Mouse (Mus musculus) heart, embryonic 16.5 days (tissue): ENCODE measurements at regions not wholly inside any gene's neighbourhood (a gene's known extent, or its start where the extent isn't known, plus 50 kb on each side); places are given as distances from the start of the nearest gene placed in this dataset.

Experiments used
- ATAC-seq: fragments of 200-750 bp; cut with Nextera tagmentation; replicated peaks from 2 replicates; pipeline ENCODE4 v1.8.0; 2017; ENCODE audit warnings: moderate number of reproducible peaks; ENCODE audit not compliant: insufficient read depth, low FRiP score; ENCODE audit errors: extremely low read depth
- H3K27ac ChIP-seq: fragments of 300-500 bp; sonication (generic); 2 replicates; pipeline ENCODE4 v1.5.1; 2014; ENCODE audit warnings: mild to moderate bottlenecking, low read length, control low read depth, moderate library complexity
- H3K27me3 ChIP-seq: fragments of 300-500 bp; sonication (generic); 2 replicates; pipeline ENCODE4 v1.6.1; 2014; ENCODE audit warnings: low read length, mixed read lengths; ENCODE audit not compliant: control insufficient read depth, insufficient read depth
- H3K36me3 ChIP-seq: fragments of 300-500 bp; sonication (generic); 2 replicates; pipeline ENCODE4 v1.6.1; 2014; ENCODE audit not compliant: control insufficient read depth, insufficient read depth
- H3K4me1 ChIP-seq: fragments of 300-500 bp; sonication (generic); 2 replicates; pipeline ENCODE4 v1.6.1; 2014; ENCODE audit warnings: low read length, mixed read lengths; ENCODE audit not compliant: control insufficient read depth, insufficient read depth
- H3K4me2 ChIP-seq: fragments of 300-500 bp; sonication (generic); 2 replicates; pipeline ENCODE4 v1.6.1; 2014; ENCODE audit warnings: low read depth, mild to moderate bottlenecking, control low read depth, low read length
- H3K4me3 ChIP-seq: fragments of 300-500 bp; sonication (generic); 2 replicates; pipeline ENCODE4 v1.5.1; 2014; ENCODE audit warnings: mild to moderate bottlenecking, control low read depth, low read length
- H3K9ac ChIP-seq: fragments of 300-500 bp; sonication (generic); 2 replicates; pipeline ENCODE4 v1.6.1; 2014; ENCODE audit warnings: low read length, control low read depth
- H3K9me3 ChIP-seq: fragments of 300-500 bp; sonication (generic); replicated peaks from 2 replicates; pipeline ENCODE4 v1.6.1; 2016; ENCODE audit warnings: low read length; ENCODE audit not compliant: control insufficient read depth
- WGBS: fragments of 180-500 bp; shearing (Covaris S2); extraction: QIAGEN DNeasy Blood & Tissue Kit; methylation state at CpG from one replicate; pipeline ENCODE4 v1.1.7; 2014; 5-methylcytosine and 5-hydroxymethylcytosine counted together

DNA sequence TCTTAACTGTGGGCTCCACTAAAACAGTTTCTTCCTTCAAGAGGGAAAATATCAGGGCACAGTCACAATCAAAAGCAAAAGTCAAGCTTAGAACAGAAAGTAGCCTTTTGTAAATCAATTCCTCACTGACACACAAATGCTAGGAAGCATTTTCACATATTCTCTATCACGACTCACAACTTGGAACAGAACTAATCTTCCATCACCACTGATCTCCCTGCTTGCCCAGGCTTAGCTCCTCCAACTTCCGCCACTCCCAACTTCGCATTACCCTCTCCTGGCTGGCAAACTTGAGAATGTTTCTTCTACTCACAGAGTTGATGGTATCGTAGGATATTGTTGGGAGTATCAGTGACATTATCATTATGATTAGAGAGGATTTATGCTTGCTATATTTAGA lies 284.7 kb downstream of the Cdh11 start:
- Histone ChIP-seq H3K27me3 (no peaks in the 10 kb centered on the region), H3K9me3 (no peaks in the 10 kb centered on the region), H3K27ac (no peak overlapping the region), H3K4me1 (no peaks in the 10 kb centered on the region), H3K4me2 (no peak overlapping the region), H3K36me3 (no peaks in the 10 kb centered on the region), H3K9ac (no peak overlapping the region), H3K4me3 (no peak overlapping the region)
- 69% methylated on average over 4 of the region's 4 CpGs for WGBS
- ATAC-seq = no peak

GRCm38 (mm10) chr8:102500202-102500601 lies 285.2 kb downstream of the Cdh11 start:
- H3K4me3 ChIP-seq = no peak overlapping the region
- H3K36me3 ChIP-seq = no peaks in the 10 kb centered on the region
- H3K4me2 ChIP-seq = no peak overlapping the region
- no peak overlapping the region for H3K9ac ChIP-seq
- no peaks in the 10 kb centered on the region for H3K4me1 ChIP-seq
- H3K27ac ChIP-seq = no peak overlapping the region
- no peak for ATAC-seq
- H3K27me3 ChIP-seq = no peaks in the 10 kb centered on the region
- H3K9me3 ChIP-seq = no peaks in the 10 kb centered on the region
- 71% methylated on average over 3 of the region's 3 CpGs for WGBS

DNA sequence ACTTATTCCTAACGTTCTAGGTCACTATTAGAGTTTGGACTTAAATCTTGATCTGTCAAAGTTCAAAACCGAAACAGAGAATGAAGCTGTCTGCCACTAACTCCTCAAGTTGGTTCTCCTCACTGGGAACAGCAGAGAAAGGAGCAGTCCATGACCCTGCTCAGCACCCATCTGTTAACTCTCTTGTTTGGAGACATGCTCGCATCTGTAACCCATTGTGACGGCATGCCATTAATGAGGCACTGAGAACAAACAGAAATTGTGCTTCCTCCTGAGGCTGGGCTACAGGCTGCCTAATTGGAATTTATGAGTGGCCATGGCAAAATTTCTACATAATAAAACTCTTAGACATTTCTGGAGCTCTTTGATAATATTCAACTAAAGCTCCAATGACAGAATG lies 286.4 kb downstream of the Cdh11 start:
- Histone ChIP-seq H3K36me3 (no peaks in the 10 kb centered on the region), H3K9me3 (no peaks in the 10 kb centered on the region), H3K9ac (no peak overlapping the region), H3K27ac (no peak overlapping the region), H3K27me3 (no peaks in the 10 kb centered on the region), H3K4me1 (no peaks in the 10 kb centered on the region), H3K4me2 (no peak overlapping the region), H3K4me3 (no peak overlapping the region)
- 65% methylated on average over 4 of the region's 4 CpGs for WGBS
- no peak for ATAC-seq

DNA sequence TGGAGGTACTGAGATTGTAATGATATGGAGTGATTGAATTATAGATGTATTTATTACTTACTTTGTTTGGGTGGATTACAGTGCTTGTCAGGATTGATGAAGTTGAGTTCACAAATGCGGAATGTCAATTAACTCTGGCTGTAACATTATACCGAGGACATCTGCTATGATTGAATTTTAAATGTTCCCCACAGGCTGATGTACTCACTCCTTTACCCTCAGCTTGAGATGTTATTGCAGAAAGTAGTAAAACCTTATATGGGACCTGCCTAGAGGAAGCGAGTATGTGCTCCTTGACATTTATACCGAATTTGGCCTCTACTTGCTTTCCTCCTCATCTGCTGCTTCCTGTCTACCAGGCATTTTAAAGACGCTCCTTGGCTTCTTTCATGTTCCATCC lies 288.3 kb downstream of the Cdh11 start:
- WGBS = 83% methylated on average over 5 of the region's 5 CpGs
- Histone ChIP-seq H3K27ac (no peak overlapping the region), H3K4me3 (no peak overlapping the region), H3K9ac (no peak overlapping the region), H3K36me3 (no peaks in the 10 kb centered on the region), H3K4me1 (no peaks in the 10 kb centered on the region), H3K27me3 (no peaks in the 10 kb centered on the region), H3K4me2 (no peak overlapping the region), H3K9me3 (no peaks in the 10 kb centered on the region)
- no peak for ATAC-seq

- ATAC-seq = no peak
Observed at GRCm38 (mm10) chr8:102496698-102497097, 288.7 kb downstream of the Cdh11 start.

DNA sequence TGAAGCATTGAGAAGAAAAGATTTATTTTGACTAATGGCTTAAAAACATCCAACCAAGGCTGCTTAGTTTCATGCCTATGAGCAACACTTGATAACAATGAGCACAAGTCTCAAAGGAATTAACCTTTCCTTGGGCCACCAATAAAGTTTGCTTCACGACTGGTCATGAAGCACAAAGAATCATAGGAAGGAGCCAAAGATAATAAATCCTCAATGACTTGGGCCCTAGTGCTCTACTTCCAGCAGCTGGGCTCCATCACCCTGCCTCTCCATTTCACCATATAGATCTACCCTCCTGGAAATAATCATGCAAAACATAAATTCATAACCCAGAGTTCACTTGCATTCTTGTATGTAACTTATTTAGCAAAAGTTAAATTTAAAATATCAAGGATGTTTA lies 289.4 kb downstream of the Cdh11 start:
- Histone ChIP-seq H3K36me3 (no peaks in the 10 kb centered on the region), H3K9me3 (no peaks in the 10 kb centered on the region), H3K4me2 (no peak overlapping the region), H3K27ac (no peak overlapping the region), H3K9ac (no peak overlapping the region), H3K27me3 (no peaks in the 10 kb centered on the region), H3K4me3 (no peak overlapping the region), H3K4me1 (no peaks in the 10 kb centered on the region)
- 53% methylated on average over 1 of the region's 1 CpGs for WGBS
- ATAC-seq = no peak

More at GRCm38 (mm10) chr8:102496698-102497097, 288.7 kb downstream of the Cdh11 start:
- H3K4me1 ChIP-seq = no peaks in the 10 kb centered on the region
- H3K4me2 ChIP-seq = no peak overlapping the region
- no peak overlapping the region for H3K4me3 ChIP-seq
- H3K27me3 ChIP-seq = no peaks in the 10 kb centered on the region
- H3K9me3 ChIP-seq = no peaks in the 10 kb centered on the region
- no peak overlapping the region for H3K27ac ChIP-seq
- H3K36me3 ChIP-seq = no peaks in the 10 kb centered on the region
- no peak overlapping the region for H3K9ac ChIP-seq

DNA sequence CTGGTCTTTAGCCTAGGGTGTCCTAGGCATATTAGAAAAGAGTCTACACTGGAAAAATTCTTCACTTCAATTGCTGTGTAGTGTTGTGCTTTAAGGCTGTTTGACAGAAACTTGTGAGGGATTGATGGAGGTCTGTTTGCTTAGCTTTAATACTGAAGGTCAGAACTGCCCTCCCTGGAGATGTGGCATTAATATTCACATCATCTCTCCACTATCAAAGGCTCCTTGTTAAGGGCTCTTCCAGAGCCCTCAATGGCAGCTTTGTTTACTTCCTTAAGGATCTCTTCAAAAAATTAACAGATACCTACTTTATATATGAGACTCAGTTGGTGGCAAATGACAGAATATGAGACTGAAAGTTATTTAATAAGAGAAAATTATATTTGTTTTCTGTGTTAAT lies 294.4 kb downstream of the Cdh11 start:
- ATAC-seq = no peak
- H3K4me3 ChIP-seq = no peak overlapping the region
- H3K9ac ChIP-seq = no peak overlapping the region
- H3K36me3 ChIP-seq = no peaks in the 10 kb centered on the region
- no peak overlapping the region for H3K27ac ChIP-seq
- no peaks in the 10 kb centered on the region for H3K9me3 ChIP-seq
- H3K27me3 ChIP-seq = no peaks in the 10 kb centered on the region
- H3K4me1 ChIP-seq = no peaks in the 10 kb centered on the region
- H3K4me2 ChIP-seq = no peak overlapping the region

DNA sequence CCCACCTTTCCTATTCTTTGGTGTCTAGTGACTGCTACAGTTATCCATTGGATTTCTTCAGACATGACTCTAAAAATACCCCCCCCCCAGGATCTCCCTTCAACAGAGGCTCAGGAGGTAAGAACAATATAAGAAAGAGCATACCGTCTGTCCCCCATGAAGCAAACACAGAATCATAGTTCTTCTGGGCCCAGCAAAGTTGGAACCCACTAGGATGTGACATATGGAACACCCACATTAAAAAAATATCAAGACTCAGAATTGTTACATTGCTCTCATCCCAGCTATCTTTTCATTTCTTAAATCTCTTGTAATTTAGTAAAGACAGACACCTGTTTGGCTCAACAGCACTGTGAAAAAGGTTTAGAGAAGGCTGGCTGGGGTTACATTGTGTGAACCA lies 297.2 kb downstream of the Cdh11 start:
- Histone ChIP-seq H3K36me3 (no peaks in the 10 kb centered on the region), H3K4me1 (no peaks in the 10 kb centered on the region), H3K9me3 (no peaks in the 10 kb centered on the region), H3K9ac (no peak overlapping the region), H3K4me3 (no peak overlapping the region), H3K27me3 (no peaks in the 10 kb centered on the region), H3K4me2 (no peak overlapping the region), H3K27ac (no peak overlapping the region)
- no peak for ATAC-seq
- WGBS = 76% methylated on average over 1 of the region's 1 CpGs

- Histone ChIP-seq H3K27me3 (no peaks in the 10 kb centered on the region), H3K9ac (no peak overlapping the region), H3K27ac (no peak overlapping the region), H3K4me1 (no peaks in the 10 kb centered on the region), H3K9me3 (no peaks in the 10 kb centered on the region), H3K36me3 (no peaks in the 10 kb centered on the region), H3K4me3 (no peak overlapping the region), H3K4me2 (no peak overlapping the region)
- no peak for ATAC-seq
- WGBS = 71% methylated on average over 6 of the region's 6 CpGs
Observed at GRCm38 (mm10) chr8:102487796-102488195, 297.6 kb downstream of the Cdh11 start.
